Mouse (Mus musculus) ovary, postnatal 14 days (tissue): ENCODE results near the gene Abca9.

Experiments used
- DNase-seq: peaks from one replicate; pipeline ENCODE4 v3.0.0; 2022; ENCODE audit warnings: low spot score

Gene Abca9

GRCm38 (mm10) chr11:110167459-110168251 lies at the start of gene Abca9:
Gene Abca9 (minus strand): TSS chr11:110168196.
- DNase-seq: peak; percentile 17

GRCm38 (mm10) chr11:110217118-110217517 lies 49.1 kb upstream of the Abca9 start:
- no peak for DNase-seq

- no peak for DNase-seq
Measured at GRCm38 (mm10) chr11:110203930-110204329, 35.9 kb upstream of the Abca9 start.

- no peak for DNase-seq
Measured at GRCm38 (mm10) chr11:110198882-110199281, 30.9 kb upstream of the Abca9 start.

- DNase-seq: no peak
Measured at GRCm38 (mm10) chr11:110196561-110197306, 28.7 kb upstream of the Abca9 start.

GRCm38 (mm10) chr11:110195310-110195709 lies 27.3 kb upstream of the Abca9 start:
- DNase-seq: no peak

- no peak for DNase-seq
Measured at GRCm38 (mm10) chr11:110171212-110171611, 3.2 kb upstream of the Abca9 start.

- no peak for DNase-seq
Measured at GRCm38 (mm10) chr11:110165822-110166221, 2.2 kb downstream of the Abca9 start.

- DNase-seq: no peak
Measured at GRCm38 (mm10) chr11:110165409-110165808, 2.6 kb downstream of the Abca9 start.

GRCm38 (mm10) chr11:110157059-110157458 lies 10.9 kb downstream of the Abca9 start:
- no peak for DNase-seq

GRCm38 (mm10) chr11:110155985-110156384 lies 12.0 kb downstream of the Abca9 start:
- no peak for DNase-seq

- DNase-seq: no peak
Measured at GRCm38 (mm10) chr11:110147640-110148039, 20.4 kb downstream of the Abca9 start.

GRCm38 (mm10) chr11:110145421-110145820 lies 22.6 kb downstream of the Abca9 start:
- no peak for DNase-seq

GRCm38 (mm10) chr11:110130760-110131159 lies 37.2 kb downstream of the Abca9 start:
- DNase-seq: no peak

- no peak for DNase-seq
Measured at GRCm38 (mm10) chr11:110111137-110111536, 56.9 kb downstream of the Abca9 start.

GRCm38 (mm10) chr11:110101437-110101836 lies 66.6 kb downstream of the Abca9 start:
- no peak for DNase-seq

GRCm38 (mm10) chr11:110098901-110099300 lies 69.1 kb downstream of the Abca9 start:
- DNase-seq: no peak

GRCm38 (mm10) chr11:110097465-110097864 lies 70.5 kb downstream of the Abca9 start:
- DNase-seq: no peak

GRCm38 (mm10) chr11:110095858-110096257 lies 72.1 kb downstream of the Abca9 start, which contains the start of gene Abca8a:
Gene Abca8a (minus strand): TSS chr11:110095978.
- no peak for DNase-seq

GRCm38 (mm10) chr11:110094846-110095380 lies 73.1 kb downstream of the Abca9 start:
- no peak for DNase-seq

- peak; percentile 11 for DNase-seq
Measured at GRCm38 (mm10) chr11:110094236-110094635, 73.8 kb downstream of the Abca9 start.

GRCm38 (mm10) chr11:110091328-110091727 lies 76.7 kb downstream of the Abca9 start:
- no peak for DNase-seq

GRCm38 (mm10) chr11:110072158-110072557 lies 95.8 kb downstream of the Abca9 start:
- no peak for DNase-seq
